Mouse (Mus musculus) heart, embryonic 15.5 days (tissue): Measurements from ENCODE around the gene Hormad2. TPM values are rescaled to one million over a fixed set of nuclear protein-coding genes. Genes with fewer than 3 reads are reported as not detected.

Experiments used
- ATAC-seq: fragments of 200-750 bp; cut with Nextera tagmentation; replicated peaks from 2 replicates; pipeline ENCODE4 v1.8.0; 2017; ENCODE audit warnings: low read depth, moderate TSS enrichment; ENCODE audit not compliant: insufficient number of reproducible peaks, insufficient read depth, low FRiP score
- H3K27ac ChIP-seq: fragments of 300-500 bp; sonication (generic); 2 replicates; pipeline ENCODE4 v1.5.1; 2015; ENCODE audit warnings: mild to moderate bottlenecking, inconsistent platforms
- H3K27me3 ChIP-seq: fragments of 300-500 bp; sonication (generic); 2 replicates; pipeline ENCODE4 v1.6.1; 2015; ENCODE audit warnings: inconsistent platforms
- H3K36me3 ChIP-seq: fragments of 300-500 bp; sonication (generic); 2 replicates; pipeline ENCODE4 v1.6.1; 2015; ENCODE audit warnings: mild to moderate bottlenecking, inconsistent platforms
- H3K4me1 ChIP-seq: fragments of 300-500 bp; sonication (generic); replicated peaks from 2 replicates; pipeline ENCODE4 v1.6.1; 2015; ENCODE audit warnings: inconsistent platforms
- H3K4me2 ChIP-seq: fragments of 300-500 bp; sonication (generic); 2 replicates; pipeline ENCODE4 v1.6.1; 2015; ENCODE audit warnings: inconsistent platforms, mild to moderate bottlenecking, moderate library complexity
- H3K4me3 ChIP-seq: fragments of 300-500 bp; sonication (generic); 2 replicates; pipeline ENCODE4 v1.5.1; 2015; ENCODE audit warnings: mild to moderate bottlenecking, inconsistent platforms
- H3K9ac ChIP-seq: fragments of 300-500 bp; sonication (generic); 2 replicates; pipeline ENCODE4 v1.6.1; 2015; ENCODE audit warnings: mild to moderate bottlenecking, inconsistent platforms
- H3K9me3 ChIP-seq: fragments of 300-500 bp; sonication (generic); replicated peaks from 2 replicates; pipeline ENCODE4 v1.6.1; 2016; ENCODE audit warnings: inconsistent platforms
- WGBS: fragments of 180-500 bp; shearing (Covaris S2); methylation state at CpG from one replicate; pipeline ENCODE4 v1.1.7; 2015; ENCODE audit warnings: mixed read lengths; 5-methylcytosine and 5-hydroxymethylcytosine counted together
- polyA plus RNA-seq: library from polyadenylated mRNA; unstranded; fragments of >200 nt; fragmentation: Nextera tagmentation; extraction: Ambion mirVana; gene quantifications from 2 replicates; pipeline ENCODE4 v1.2.1, GENCODE M21; 2015

Hormad2 gene
- polyA plus RNA-seq, 1 experiment from 2014 or later, result 0.06 TPM

DNA sequence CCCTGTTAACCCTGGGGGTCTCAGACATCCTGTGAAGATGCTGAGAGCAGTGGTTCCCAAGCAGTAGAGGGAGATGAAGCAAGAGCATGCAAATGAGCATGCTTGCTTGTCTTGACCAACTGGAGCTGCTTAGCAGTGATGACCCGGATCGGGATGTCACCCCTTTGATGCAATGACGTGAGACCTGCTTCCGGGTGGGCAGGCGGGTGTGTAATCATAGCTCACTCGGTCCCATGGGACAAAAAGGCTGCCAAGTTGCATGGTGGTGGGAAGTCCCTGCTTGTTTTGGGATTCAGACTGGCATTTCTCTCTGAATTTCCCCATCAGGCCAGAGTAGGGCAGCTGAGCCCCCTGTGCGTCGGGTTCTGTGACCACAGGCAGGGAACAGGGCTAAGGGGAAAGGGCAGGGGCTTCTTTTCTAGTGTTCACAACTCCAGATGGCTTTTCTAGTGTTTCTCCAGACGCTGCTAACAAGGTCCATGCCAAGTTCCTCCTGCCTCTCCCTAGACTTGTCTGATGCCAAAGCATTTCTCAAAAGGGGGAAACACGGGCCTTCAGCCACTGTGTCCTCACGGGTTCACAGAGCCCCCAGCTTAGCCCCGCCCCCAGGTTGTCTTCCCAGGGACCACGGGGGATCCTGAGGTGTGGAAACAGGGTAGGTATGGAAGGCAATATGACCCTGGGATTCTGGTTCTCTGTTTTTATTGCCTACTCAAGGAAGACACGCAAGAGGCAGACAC lies 141.0 kb downstream of the Hormad2 start:
- 59% methylated on average over 14 of the region's 14 CpGs for WGBS
- H3K36me3 ChIP-seq, result no peaks in the 10 kb centered on the region
- 0 out of 2 replicates have a peak overlapping the region, but pooled peaks have one; percentile 16 for H3K4me2 ChIP-seq
- no peak overlapping the region for H3K4me3 ChIP-seq
- H3K9me3 ChIP-seq, result no peaks in the 10 kb centered on the region
- ATAC-seq, result no peak
- H3K27ac ChIP-seq, result 0 out of 2 replicates have a peak overlapping the region, but pooled peaks have one; percentile 43
- no peaks in the 10 kb centered on the region for H3K27me3 ChIP-seq
- no peak overlapping the region for H3K9ac ChIP-seq
- H3K4me1 ChIP-seq, result peaks cover 80% of the 10 kb centered on the region

DNA sequence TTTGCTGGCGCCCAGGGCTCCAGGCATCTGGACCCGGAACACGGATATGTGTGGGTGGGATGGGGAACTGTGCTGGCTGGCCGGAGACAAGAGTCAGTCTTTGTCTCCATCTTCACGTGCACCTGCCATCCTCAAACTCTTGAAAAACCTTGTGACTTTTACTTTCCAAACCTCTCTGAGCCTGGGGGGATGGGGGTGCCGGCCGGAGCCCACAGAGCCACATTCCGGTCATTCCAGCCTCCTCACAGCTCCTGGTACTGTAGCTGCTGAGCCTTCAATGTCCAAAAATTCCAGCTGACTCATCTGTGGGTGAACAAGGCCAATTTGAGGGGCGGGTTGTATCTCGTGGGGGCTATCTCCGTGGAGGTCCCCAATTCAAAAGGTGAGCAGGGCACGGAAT lies 141.7 kb downstream of the Hormad2 start:
- Histone ChIP-seq H3K4me1 (peaks cover 87% of the 10 kb centered on the region), H3K4me3 (no peak overlapping the region), H3K36me3 (no peaks in the 10 kb centered on the region), H3K4me2 (peak overlapping the region; percentile 16; the same call in 1 of the 2 replicates), H3K27ac (peak overlapping the region; percentile 43), H3K9ac (no peak overlapping the region), H3K27me3 (no peaks in the 10 kb centered on the region), H3K9me3 (no peaks in the 10 kb centered on the region)
- no peak for ATAC-seq
- WGBS, result 19% methylated on average over 12 of the region's 12 CpGs

DNA sequence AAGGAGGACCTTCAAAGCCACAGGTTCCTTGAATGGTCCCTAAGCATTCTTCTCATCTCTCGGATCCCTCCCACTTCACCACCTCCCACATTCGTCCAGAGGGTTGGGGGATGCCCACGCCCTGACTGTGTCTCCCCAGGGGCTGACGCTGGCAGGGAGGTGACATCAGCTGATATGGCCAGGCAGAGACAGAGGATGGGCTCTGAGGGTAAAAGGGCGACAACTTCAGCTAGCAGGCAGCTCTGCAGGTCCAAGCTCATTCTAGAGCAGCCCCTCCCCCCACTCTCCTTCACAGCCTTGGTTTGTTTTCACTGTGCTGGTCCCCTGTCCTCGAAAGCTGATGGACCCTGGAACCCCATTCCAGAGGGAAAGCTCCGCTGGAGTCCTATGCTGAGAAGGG lies 142.3 kb downstream of the Hormad2 start:
- Histone ChIP-seq H3K36me3 (no peaks in the 10 kb centered on the region), H3K9me3 (no peaks in the 10 kb centered on the region), H3K27me3 (no peaks in the 10 kb centered on the region), H3K9ac (no peak overlapping the region), H3K4me2 (no peak overlapping the region), H3K4me3 (no peak overlapping the region), H3K4me1 (peaks cover 90% of the 10 kb centered on the region), H3K27ac (peak overlapping the region; percentile 43)
- WGBS, result 29% methylated on average over 7 of the region's 7 CpGs
- no peak for ATAC-seq

DNA sequence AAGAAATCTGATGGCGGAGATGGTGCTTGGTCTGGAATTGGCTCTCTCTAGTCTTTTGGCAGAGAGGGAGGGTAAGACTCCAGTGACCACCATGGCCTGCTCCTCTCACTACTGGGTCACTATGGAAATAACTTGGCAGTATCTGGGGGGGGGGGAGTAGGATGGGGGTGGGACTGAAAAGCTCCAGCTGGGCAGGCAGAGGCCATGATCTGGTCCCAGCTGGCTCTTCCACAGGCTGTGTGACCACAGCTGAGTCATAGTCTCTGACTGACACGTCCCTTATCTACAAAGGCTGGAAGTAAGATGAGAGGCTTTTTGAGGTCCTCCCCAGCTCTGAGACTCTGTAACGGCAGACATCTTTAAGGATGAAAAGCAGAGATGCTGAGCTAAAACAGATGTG lies 143.2 kb downstream of the Hormad2 start:
- no peak for ATAC-seq
- H3K27ac ChIP-seq, result no peak overlapping the region
- H3K9me3 ChIP-seq, result no peaks in the 10 kb centered on the region
- no peak overlapping the region for H3K9ac ChIP-seq
- no peak overlapping the region for H3K4me2 ChIP-seq
- no peak overlapping the region for H3K4me3 ChIP-seq
- H3K4me1 ChIP-seq, result peaks cover 90% of the 10 kb centered on the region
- 48% methylated on average over 3 of the region's 3 CpGs for WGBS
- no peaks in the 10 kb centered on the region for H3K27me3 ChIP-seq
- H3K36me3 ChIP-seq, result no peaks in the 10 kb centered on the region

DNA sequence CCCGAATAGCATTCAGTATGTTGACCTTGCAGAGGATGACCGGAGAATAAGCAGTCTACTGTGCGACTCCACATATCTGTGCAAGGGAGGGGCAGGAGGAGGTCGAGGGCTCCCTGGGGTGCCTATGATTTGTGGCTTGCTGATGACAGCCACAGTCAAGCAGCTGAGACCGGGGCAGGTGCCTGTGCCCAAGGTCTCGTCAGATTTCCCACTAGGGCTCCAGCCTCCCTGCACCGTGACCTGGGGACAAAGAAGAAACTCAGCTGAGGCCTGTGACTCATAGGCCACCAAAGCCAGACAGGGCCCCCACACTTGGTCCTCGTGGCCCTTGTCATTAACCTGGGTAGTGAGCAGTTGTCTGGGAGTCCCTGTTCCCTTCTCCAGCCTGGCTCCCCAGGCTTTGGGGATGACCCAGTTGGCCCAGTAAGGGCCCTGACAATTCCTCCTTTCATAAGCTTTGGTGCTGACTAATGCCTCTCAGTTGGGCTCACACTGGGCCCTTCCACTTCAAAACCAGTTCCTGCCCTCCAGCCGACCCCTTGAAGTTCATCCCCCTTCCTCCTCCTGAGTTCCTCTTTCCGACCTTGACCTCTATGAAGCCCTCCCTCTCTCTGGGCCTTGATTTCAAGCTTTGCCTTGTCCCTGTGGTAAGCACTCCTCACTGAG lies 144.2 kb downstream of the Hormad2 start:
- Histone ChIP-seq H3K4me2 (0 out of 2 replicates have a peak overlapping the region, but pooled peaks have one; percentile 10), H3K36me3 (no peaks in the 10 kb centered on the region), H3K9me3 (no peaks in the 10 kb centered on the region), H3K27me3 (no peaks in the 10 kb centered on the region), H3K9ac (no peak overlapping the region), H3K27ac (peak overlapping the region; percentile 76), H3K4me3 (no peak overlapping the region), H3K4me1 (peaks cover 90% of the 10 kb centered on the region)
- WGBS, result 40% methylated on average over 10 of the region's 10 CpGs
- ATAC-seq, result peak; percentile 63; the same call in 1 of the 2 replicates

Other genes with a start within 250 kb of the Hormad2 start
- gene Castor1, start 222.9 kb downstream of the Hormad2 start, polyA plus RNA-seq, result 6.7 and 13.3 TPM in 2 replicates
- 0.09 and 0.33 TPM in 2 replicates for gene Osm, start 204.7 kb downstream of the Hormad2 start, polyA plus RNA-seq
- 0.23 and 0.55 TPM in 2 replicates for gene Lif, start 183.5 kb downstream of the Hormad2 start, polyA plus RNA-seq
- 18.9 and 24.1 TPM in 2 replicates for gene Mtmr3, start 153.8 kb upstream of the Hormad2 start, polyA plus RNA-seq
- gene Gm11032, start 179.0 kb upstream of the Hormad2 start, polyA plus RNA-seq, result not detected in 2 replicates
- gene Ascc2, start 196.6 kb upstream of the Hormad2 start, polyA plus RNA-seq, result 17.7 and 23.3 TPM in 2 replicates